Mouse (Mus musculus): ENCODE measurements around the gene Myb. TPM values are rescaled to one million over a fixed set of nuclear protein-coding genes. Genes with fewer than 3 reads are reported as not detected.
A peak's percentile ranks its signal among the peaks of the same experiment; 100 is the strongest.

Myb gene
- 8.1 and 8.3 TPM in 2 replicates for polyA plus RNA-seq (2016; fragmentation: Nextera tagmentation; extraction: Ambion mirVana)

GRCm38 (mm10) chr10:21160537-21161358 lies at the start of gene Myb:
Gene Myb, minus strand, starts transcription at chr10:21160984.
- WGBS, result under 1% methylated on average over 78 of the region's 86 CpGs
- H3K27me3 ChIP-seq, result peaks cover 48% of the 10 kb centered on the region
- H3K4me1 ChIP-seq, result peaks cover 28% of the 10 kb centered on the region
- H3K9ac ChIP-seq, result peak within 1 kb of the TSS; percentile 82
- peak within 1 kb of the TSS; percentile 70 for H3K27ac ChIP-seq
- peak; percentile 88 for ATAC-seq (ENCODE audit: low FRiP score)
- H3K36me3 ChIP-seq (replicated peaks), result no peaks in the 10 kb centered on the region
- peak within 1 kb of the TSS; percentile 69 for H3K4me3 ChIP-seq (replicated peaks)
- no peaks in the 10 kb centered on the region for H3K9me3 ChIP-seq
- peak within 1 kb of the TSS; percentile 98 for H3K4me2 ChIP-seq

DNA sequence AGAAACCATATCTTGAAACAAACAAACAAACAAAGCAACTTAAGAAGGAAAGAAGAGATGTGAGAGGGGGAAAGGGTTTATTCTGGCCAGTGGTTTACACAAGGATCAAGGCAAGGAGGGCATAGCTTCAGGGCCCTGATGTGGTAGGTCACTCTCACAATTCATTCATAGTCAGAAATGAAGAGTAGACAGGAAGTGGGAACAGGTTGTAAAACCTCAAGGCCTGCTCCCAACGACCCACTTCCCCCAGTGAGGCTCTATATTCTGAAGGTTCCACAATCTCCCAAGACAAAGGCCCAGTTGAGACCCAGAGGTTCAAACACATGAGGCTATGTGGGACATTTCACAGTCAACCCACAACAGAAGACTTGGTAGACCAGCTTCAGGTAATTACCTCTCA lies 46.6 kb upstream of the Myb start:
- Histone ChIP-seq H3K9ac (no peak overlapping the region), H3K27ac (no peak overlapping the region), H3K4me1 (no peaks in the 10 kb centered on the region), H3K27me3 (no peaks in the 10 kb centered on the region), H3K36me3 (replicated peaks) (no peaks in the 10 kb centered on the region), H3K4me2 (no peak overlapping the region), H3K9me3 (no peaks in the 10 kb centered on the region), H3K4me3 (replicated peaks) (no peak overlapping the region)
- WGBS, result 89% methylated on average over 1 of the region's 1 CpGs
- no peak for ATAC-seq (ENCODE audit: low FRiP score)

- no peak overlapping the region for H3K9ac ChIP-seq
- ATAC-seq (ENCODE audit: low FRiP score), result no peak
- H3K36me3 ChIP-seq (replicated peaks), result no peaks in the 10 kb centered on the region
- H3K4me2 ChIP-seq, result no peak overlapping the region
- no peak overlapping the region for H3K4me3 ChIP-seq (replicated peaks)
- H3K27ac ChIP-seq, result no peak overlapping the region
- WGBS, result 76% methylated on average over 2 of the region's 2 CpGs
- H3K4me1 ChIP-seq, result no peaks in the 10 kb centered on the region
- H3K9me3 ChIP-seq, result no peaks in the 10 kb centered on the region
- no peaks in the 10 kb centered on the region for H3K27me3 ChIP-seq
Measured at GRCm38 (mm10) chr10:21206232-21206631, 45.4 kb upstream of the Myb start.

DNA sequence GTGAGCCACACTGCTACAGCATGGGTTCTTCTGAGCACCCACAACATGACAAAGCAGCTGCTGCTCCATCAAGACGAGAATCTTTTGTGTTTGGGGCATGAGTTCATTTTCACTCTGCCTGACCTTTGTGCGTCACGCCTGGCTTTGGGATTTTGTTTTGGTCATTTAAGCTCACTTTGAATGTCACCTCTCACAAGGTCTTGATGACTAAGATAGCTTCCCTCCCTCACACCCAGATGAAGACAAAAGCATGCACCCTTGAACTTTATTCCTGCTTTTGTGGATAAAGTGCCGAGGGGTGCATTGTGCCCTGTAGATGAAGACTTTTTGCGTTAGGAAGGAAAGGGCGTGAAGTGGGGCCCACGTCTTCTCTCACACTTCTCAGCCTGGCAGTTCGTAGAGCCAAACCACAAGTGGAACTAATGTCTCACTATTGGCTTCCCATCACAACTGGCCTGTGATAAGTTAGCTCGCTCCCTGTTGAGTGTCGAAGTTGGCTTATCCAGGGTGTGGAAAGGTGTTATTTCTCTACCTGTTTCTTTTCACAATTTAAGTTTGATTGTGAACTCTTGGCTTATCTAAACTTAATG lies 43.8 kb upstream of the Myb start:
- 76% methylated on average over 10 of the region's 10 CpGs for WGBS
- no peaks in the 10 kb centered on the region for H3K36me3 ChIP-seq (replicated peaks)
- H3K9me3 ChIP-seq, result no peaks in the 10 kb centered on the region
- no peak overlapping the region for H3K9ac ChIP-seq
- no peak overlapping the region for H3K4me3 ChIP-seq (replicated peaks)
- no peak overlapping the region for H3K4me2 ChIP-seq
- H3K4me1 ChIP-seq, result no peaks in the 10 kb centered on the region
- no peaks in the 10 kb centered on the region for H3K27me3 ChIP-seq
- no peak overlapping the region for H3K27ac ChIP-seq
- ATAC-seq (ENCODE audit: low FRiP score), result no peak

GRCm38 (mm10) chr10:21203886-21204285 lies 43.1 kb upstream of the Myb start:
- Histone ChIP-seq H3K36me3 (replicated peaks) (no peaks in the 10 kb centered on the region), H3K9ac (no peak overlapping the region), H3K9me3 (no peaks in the 10 kb centered on the region), H3K4me1 (no peaks in the 10 kb centered on the region), H3K4me3 (replicated peaks) (no peak overlapping the region), H3K27me3 (no peaks in the 10 kb centered on the region), H3K27ac (no peak overlapping the region), H3K4me2 (no peak overlapping the region)
- WGBS, result 89% methylated on average over 5 of the region's 5 CpGs
- ATAC-seq (ENCODE audit: low FRiP score), result no peak

DNA sequence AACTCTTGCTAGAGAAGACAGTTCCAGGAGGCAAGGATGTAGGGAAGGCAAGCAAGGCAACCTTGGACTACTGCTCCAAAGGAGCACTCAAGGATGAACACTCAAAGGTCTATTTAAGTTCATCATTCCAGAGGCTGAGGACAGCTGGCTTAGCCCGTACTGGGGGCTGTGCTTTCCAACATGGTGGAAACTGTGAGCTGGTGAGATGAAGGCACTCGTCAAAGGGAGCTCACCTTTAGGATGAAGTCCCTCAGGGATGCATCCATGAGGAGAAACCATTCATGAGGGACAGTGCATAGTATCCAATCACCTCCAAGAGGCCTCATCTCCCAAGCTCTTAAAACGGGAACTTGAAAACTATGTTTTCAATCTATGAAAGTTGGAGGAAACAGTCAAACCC lies 42.7 kb upstream of the Myb start:
- no peak overlapping the region for H3K27ac ChIP-seq
- no peaks in the 10 kb centered on the region for H3K36me3 ChIP-seq (replicated peaks)
- H3K27me3 ChIP-seq, result no peaks in the 10 kb centered on the region
- no peak overlapping the region for H3K4me2 ChIP-seq
- ATAC-seq (ENCODE audit: low FRiP score), result no peak
- H3K4me1 ChIP-seq, result no peaks in the 10 kb centered on the region
- H3K9ac ChIP-seq, result no peak overlapping the region
- no peaks in the 10 kb centered on the region for H3K9me3 ChIP-seq
- WGBS, result 92% methylated on average over 3 of the region's 3 CpGs
- H3K4me3 ChIP-seq (replicated peaks), result no peak overlapping the region

- 97% methylated on average over 7 of the region's 7 CpGs for WGBS
- Histone ChIP-seq H3K9ac (no peak overlapping the region), H3K4me1 (no peaks in the 10 kb centered on the region), H3K9me3 (no peaks in the 10 kb centered on the region), H3K27ac (no peak overlapping the region), H3K36me3 (replicated peaks) (no peaks in the 10 kb centered on the region), H3K4me3 (replicated peaks) (no peak overlapping the region), H3K27me3 (no peaks in the 10 kb centered on the region), H3K4me2 (no peak overlapping the region)
- no peak for ATAC-seq (ENCODE audit: low FRiP score)
Measured at GRCm38 (mm10) chr10:21200761-21201160, 40.0 kb upstream of the Myb start.

DNA sequence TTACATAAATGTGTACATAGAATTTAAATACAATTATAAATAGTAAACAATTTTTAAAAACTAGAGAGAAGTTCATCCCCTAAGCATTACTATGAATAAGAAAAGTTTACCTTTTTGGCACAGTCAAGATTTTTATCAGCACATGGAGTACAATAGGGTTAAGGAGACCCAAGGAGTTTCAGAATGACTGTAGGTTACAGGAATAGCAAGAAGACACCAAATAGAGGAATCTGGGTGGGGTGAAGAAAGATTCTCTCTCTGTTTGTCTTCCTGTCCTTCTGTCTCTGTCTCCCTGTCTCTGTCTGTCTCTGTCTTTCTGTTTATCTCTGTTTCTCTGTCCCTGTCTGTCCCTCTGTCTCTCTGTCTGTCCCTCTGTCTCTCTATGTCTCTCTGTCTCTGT lies 39.5 kb upstream of the Myb start:
- Histone ChIP-seq H3K4me2 (no peak overlapping the region), H3K27me3 (no peaks in the 10 kb centered on the region), H3K36me3 (replicated peaks) (no peaks in the 10 kb centered on the region), H3K4me3 (replicated peaks) (no peak overlapping the region), H3K9ac (no peak overlapping the region), H3K27ac (no peak overlapping the region), H3K9me3 (no peaks in the 10 kb centered on the region), H3K4me1 (no peaks in the 10 kb centered on the region)
- ATAC-seq (ENCODE audit: low FRiP score), result no peak

DNA sequence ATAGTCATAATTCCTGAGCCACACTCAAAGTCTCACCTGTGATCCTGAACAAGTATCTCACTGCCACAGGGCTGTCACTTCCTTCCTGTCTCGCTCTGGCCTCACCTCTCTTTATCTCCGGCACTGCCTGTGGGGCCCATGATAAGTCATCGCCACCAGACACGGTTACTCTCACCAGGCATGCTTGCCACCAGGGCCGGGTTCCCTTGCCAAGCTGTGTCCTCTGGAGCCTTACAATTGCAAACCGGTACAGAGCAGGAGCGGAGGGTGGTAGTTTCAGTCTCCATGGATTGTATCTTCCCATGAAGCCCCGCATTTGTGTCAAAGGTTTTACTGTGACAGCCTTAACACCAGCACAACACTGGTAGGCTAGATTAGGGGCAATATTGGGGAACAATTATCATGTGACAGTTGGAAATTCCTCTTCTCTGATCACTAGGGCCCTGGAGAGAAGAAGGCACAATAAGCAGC lies 35.9 kb upstream of the Myb start:
- Histone ChIP-seq H3K9me3 (no peaks in the 10 kb centered on the region), H3K9ac (no peak overlapping the region), H3K36me3 (replicated peaks) (no peaks in the 10 kb centered on the region), H3K27ac (no peak overlapping the region), H3K4me1 (peaks cover 7% of the 10 kb centered on the region), H3K4me3 (replicated peaks) (no peak overlapping the region), H3K4me2 (no peak overlapping the region), H3K27me3 (0 out of 2 replicates have a peak, but pooled peaks cover 9% of the 10 kb centered on the region)
- 96% methylated on average over 8 of the region's 8 CpGs for WGBS
- no peak for ATAC-seq (ENCODE audit: low FRiP score)

DNA sequence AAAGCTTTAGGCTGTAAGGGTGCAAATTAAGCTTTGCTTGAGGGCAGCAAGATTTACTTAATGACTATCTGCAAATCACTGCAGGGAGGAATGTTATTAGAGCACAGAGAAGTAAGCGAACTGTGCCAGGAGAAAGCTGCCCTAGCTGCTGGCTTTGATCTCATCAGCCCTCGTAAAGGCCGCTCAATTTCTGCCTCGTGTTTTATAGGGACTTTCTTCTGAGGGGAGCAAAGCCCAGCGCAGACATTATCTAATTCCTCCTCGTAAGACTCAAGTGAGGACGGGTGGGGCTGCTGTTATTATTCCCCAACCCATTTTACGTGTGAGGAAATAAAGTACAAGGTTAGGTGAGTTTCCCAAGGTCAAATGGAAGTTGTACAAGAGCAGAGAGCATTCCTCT lies 34.8 kb upstream of the Myb start:
- WGBS, result 42% methylated on average over 8 of the region's 8 CpGs
- peaks cover 7% of the 10 kb centered on the region for H3K4me1 ChIP-seq
- no peak overlapping the region for H3K4me2 ChIP-seq
- H3K36me3 ChIP-seq (replicated peaks), result no peaks in the 10 kb centered on the region
- no peak for ATAC-seq (ENCODE audit: low FRiP score)
- H3K27me3 ChIP-seq, result peaks cover 13% of the 10 kb centered on the region; the same call in 1 of the 2 replicates
- H3K27ac ChIP-seq, result no peak overlapping the region
- no peaks in the 10 kb centered on the region for H3K9me3 ChIP-seq
- no peak overlapping the region for H3K4me3 ChIP-seq (replicated peaks)
- H3K9ac ChIP-seq, result no peak overlapping the region

GRCm38 (mm10) chr10:21193935-21194505 lies 33.2 kb upstream of the Myb start:
- peaks cover 20% of the 10 kb centered on the region for H3K27me3 ChIP-seq
- no peak for ATAC-seq (ENCODE audit: low FRiP score)
- no peak overlapping the region for H3K4me2 ChIP-seq
- H3K4me3 ChIP-seq (replicated peaks), result no peak overlapping the region
- H3K27ac ChIP-seq, result no peak overlapping the region
- peaks cover 7% of the 10 kb centered on the region for H3K4me1 ChIP-seq
- H3K9ac ChIP-seq, result no peak overlapping the region
- no peaks in the 10 kb centered on the region for H3K9me3 ChIP-seq
- no peaks in the 10 kb centered on the region for H3K36me3 ChIP-seq (replicated peaks)
- 75% methylated on average over 3 of the region's 3 CpGs for WGBS

DNA sequence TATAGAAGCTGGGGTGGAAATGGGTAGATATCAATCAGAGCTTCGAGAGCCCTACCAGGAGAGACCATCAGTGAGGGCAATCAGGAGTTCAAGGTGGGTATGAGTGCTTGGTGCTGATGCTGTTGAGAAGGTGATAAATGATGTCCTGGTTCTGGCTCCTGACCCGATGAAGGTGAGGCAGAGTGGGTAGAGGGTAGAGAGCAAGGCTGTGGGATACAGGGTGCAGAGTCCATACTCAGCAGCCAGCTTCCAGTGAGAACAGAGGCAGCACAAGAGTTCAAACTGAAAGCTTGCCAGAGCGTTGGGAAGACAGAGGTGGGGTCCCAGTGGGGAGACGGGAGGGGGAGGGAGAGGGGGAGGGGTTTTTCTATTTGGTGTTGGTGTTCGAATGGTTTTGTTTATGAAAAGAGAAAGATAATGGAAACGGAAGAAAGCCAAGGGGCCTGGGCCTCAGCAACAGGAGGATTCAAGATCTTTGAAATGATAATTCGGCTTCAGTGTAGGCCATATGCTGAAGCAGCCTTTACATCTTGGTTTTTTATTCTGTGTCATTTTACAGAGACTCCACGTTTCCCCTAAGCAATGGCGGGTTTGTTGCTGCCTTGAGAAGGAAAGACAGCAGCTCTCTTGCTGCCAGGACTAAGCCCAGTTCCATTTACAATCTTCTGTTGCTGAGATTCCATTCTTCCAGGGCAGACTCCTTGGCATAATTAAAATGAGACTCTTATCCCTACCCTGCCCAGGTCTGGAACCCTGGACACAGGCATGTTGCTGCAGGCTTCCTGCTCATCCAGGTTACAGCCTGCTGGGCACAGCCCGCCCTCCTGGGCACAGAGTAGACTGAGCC lies 32.5 kb upstream of the Myb start:
- 0 out of 2 replicates have a peak, but pooled peaks have one; percentile 46 for ATAC-seq (ENCODE audit: low FRiP score)
- WGBS, result 41% methylated on average over 10 of the region's 10 CpGs
- no peak overlapping the region for H3K27ac ChIP-seq

More for the DNA sequence above, 32.5 kb upstream of the Myb start:
- no peaks in the 10 kb centered on the region for H3K9me3 ChIP-seq
- no peak overlapping the region for H3K4me3 ChIP-seq (replicated peaks)
- H3K4me1 ChIP-seq, result peaks cover 12% of the 10 kb centered on the region
- no peak overlapping the region; the same call in 1 of the 2 replicates for H3K4me2 ChIP-seq
- no peak overlapping the region for H3K9ac ChIP-seq
- no peaks in the 10 kb centered on the region for H3K36me3 ChIP-seq (replicated peaks)
- peaks cover 20% of the 10 kb centered on the region for H3K27me3 ChIP-seq
